Mouse (Mus musculus): ENCODE measurements around the gene Gm4881. TPM values are rescaled to one million over a fixed set of nuclear protein-coding genes. Genes with fewer than 3 reads are reported as not detected.
A peak's percentile ranks its signal among the peaks of the same experiment; 100 is the strongest.

The Gm4881 gene
- not detected for polyA plus RNA-seq (2012; fragmentation: generic; extraction: Trizol)
- long read RNA-seq, experiment 1 = 0 reads
- long read RNA-seq, experiment 2 = 0 reads

- Histone ChIP-seq H3K79me3 (ENCODE audit: low read depth) (no peaks in the 10 kb centered on the region), H3K4me3 (ENCODE audit: insufficient read depth, poor library complexity, severe bottlenecking) (no peak within 1 kb of the TSS), H3K27me3 (ENCODE audit: control insufficient read depth, insufficient read depth, insufficient read length) (peaks cover 97% of the 10 kb centered on the region), H3ac (ENCODE audit: control insufficient read depth, insufficient read length, low read depth) (no peak within 1 kb of the TSS), H3K36me3 (ENCODE audit: control insufficient read depth, insufficient read depth) (no peaks in the 10 kb centered on the region), H3K79me2 (ENCODE audit: control insufficient read depth, insufficient read depth) (no peaks in the 10 kb centered on the region)
- TF ChIP-seq MYOD1 (IDR thresholded peaks at IDR 0.05; ENCODE audit: control insufficient read depth, insufficient read length, low read depth) = no peak
- TF ChIP-seq USF1 (IDR thresholded peaks at IDR 0.05; ENCODE audit: low read depth) = no peak
- TF ChIP-seq CEBPB (IDR thresholded peaks at IDR 0.05; ENCODE audit: low read depth) = no peak
- TF ChIP-seq MYOG (IDR thresholded peaks at IDR 0.05; ENCODE audit: control insufficient read depth, extremely low read depth, insufficient read length) = no peak
- no peak for TF ChIP-seq MAX (IDR thresholded peaks at IDR 0.05)
Observed at GRCm38 (mm10) chr7:24944257-24944950, at the start of gene Gm4881. Gm4881 (minus strand) TSS chr7:24944494.

GRCm38 (mm10) chr7:24993081-24993480 lies 48.8 kb upstream of the Gm4881 start:
- Histone ChIP-seq H3ac (ENCODE audit: control insufficient read depth, insufficient read length, low read depth) (no peak overlapping the region), H3K79me2 (ENCODE audit: control insufficient read depth, insufficient read depth) (no peaks in the 10 kb centered on the region), H3K36me3 (ENCODE audit: control insufficient read depth, insufficient read depth) (no peaks in the 10 kb centered on the region), H3K4me3 (ENCODE audit: insufficient read depth, poor library complexity, severe bottlenecking) (no peak overlapping the region), H3K27me3 (ENCODE audit: control insufficient read depth, insufficient read depth, insufficient read length) (no peaks in the 10 kb centered on the region), H3K79me3 (ENCODE audit: low read depth) (no peaks in the 10 kb centered on the region)
- TF ChIP-seq MYOD1 (IDR thresholded peaks at IDR 0.05; ENCODE audit: control insufficient read depth, insufficient read length, low read depth) (peak; percentile 93), MAX (IDR thresholded peaks at IDR 0.05) (no peak), FOSL1 (IDR thresholded peaks at IDR 0.05; ENCODE audit: insufficient read depth, low read length, poor library complexity, severe bottlenecking) (peak; percentile 62), CTCF (IDR thresholded peaks at IDR 0.05; ENCODE audit: control insufficient read depth, insufficient read depth, insufficient read length) (no peak), CEBPB (IDR thresholded peaks at IDR 0.05; ENCODE audit: low read depth) (no peak), MYOG (IDR thresholded peaks at IDR 0.05; ENCODE audit: control insufficient read depth, extremely low read depth, insufficient read length) (no peak), USF1 (IDR thresholded peaks at IDR 0.05; ENCODE audit: low read depth) (no peak)

GRCm38 (mm10) chr7:24990478-24990877 lies 46.2 kb upstream of the Gm4881 start:
- Histone ChIP-seq H3K36me3 (ENCODE audit: control insufficient read depth, insufficient read depth) (no peaks in the 10 kb centered on the region), H3K4me3 (ENCODE audit: insufficient read depth, poor library complexity, severe bottlenecking) (no peak overlapping the region), H3ac (ENCODE audit: control insufficient read depth, insufficient read length, low read depth) (no peak overlapping the region), H3K27me3 (ENCODE audit: control insufficient read depth, insufficient read depth, insufficient read length) (no peaks in the 10 kb centered on the region), H3K79me3 (ENCODE audit: low read depth) (no peaks in the 10 kb centered on the region), H3K79me2 (ENCODE audit: control insufficient read depth, insufficient read depth) (no peaks in the 10 kb centered on the region)
- no peak for TF ChIP-seq MAX (IDR thresholded peaks at IDR 0.05)
- TF ChIP-seq FOSL1 (IDR thresholded peaks at IDR 0.05; ENCODE audit: insufficient read depth, low read length, poor library complexity, severe bottlenecking) = no peak
- no peak for TF ChIP-seq MYOD1 (IDR thresholded peaks at IDR 0.05; ENCODE audit: control insufficient read depth, insufficient read length, low read depth)
- no peak for TF ChIP-seq MYOG (IDR thresholded peaks at IDR 0.05; ENCODE audit: control insufficient read depth, extremely low read depth, insufficient read length)
- TF ChIP-seq CTCF (IDR thresholded peaks at IDR 0.05; ENCODE audit: control insufficient read depth, insufficient read depth, insufficient read length) = no peak
- TF ChIP-seq CEBPB (IDR thresholded peaks at IDR 0.05; ENCODE audit: low read depth) = no peak
- no peak for TF ChIP-seq USF1 (IDR thresholded peaks at IDR 0.05; ENCODE audit: low read depth)

- TF ChIP-seq CTCF (IDR thresholded peaks at IDR 0.05; ENCODE audit: control insufficient read depth, insufficient read depth, insufficient read length) (no peak), MAX (IDR thresholded peaks at IDR 0.05) (no peak), FOSL1 (IDR thresholded peaks at IDR 0.05; ENCODE audit: insufficient read depth, low read length, poor library complexity, severe bottlenecking) (no peak), CEBPB (IDR thresholded peaks at IDR 0.05; ENCODE audit: low read depth) (no peak), MYOG (IDR thresholded peaks at IDR 0.05; ENCODE audit: control insufficient read depth, extremely low read depth, insufficient read length) (no peak)
- no peaks in the 10 kb centered on the region for H3K79me3 ChIP-seq (ENCODE audit: low read depth)
- H3K4me3 ChIP-seq (ENCODE audit: insufficient read depth, poor library complexity, severe bottlenecking) = no peak overlapping the region
- no peak overlapping the region for H3ac ChIP-seq (ENCODE audit: control insufficient read depth, insufficient read length, low read depth)
- H3K36me3 ChIP-seq (ENCODE audit: control insufficient read depth, insufficient read depth) = no peaks in the 10 kb centered on the region
- no peaks in the 10 kb centered on the region for H3K79me2 ChIP-seq (ENCODE audit: control insufficient read depth, insufficient read depth)
- H3K27me3 ChIP-seq (ENCODE audit: control insufficient read depth, insufficient read depth, insufficient read length) = no peaks in the 10 kb centered on the region
Observed at GRCm38 (mm10) chr7:24987941-24988340, 43.6 kb upstream of the Gm4881 start.

GRCm38 (mm10) chr7:24985799-24986198 lies 41.5 kb upstream of the Gm4881 start:
- Histone ChIP-seq H3K79me2 (ENCODE audit: control insufficient read depth, insufficient read depth) (no peaks in the 10 kb centered on the region), H3K36me3 (ENCODE audit: control insufficient read depth, insufficient read depth) (no peaks in the 10 kb centered on the region), H3ac (ENCODE audit: control insufficient read depth, insufficient read length, low read depth) (no peak overlapping the region), H3K4me3 (ENCODE audit: insufficient read depth, poor library complexity, severe bottlenecking) (no peak overlapping the region), H3K79me3 (ENCODE audit: low read depth) (no peaks in the 10 kb centered on the region), H3K27me3 (ENCODE audit: control insufficient read depth, insufficient read depth, insufficient read length) (peaks cover 6% of the 10 kb centered on the region)
- TF ChIP-seq MYOD1 (IDR thresholded peaks at IDR 0.05; ENCODE audit: control insufficient read depth, insufficient read length, low read depth) = no peak
- TF ChIP-seq MYOG (IDR thresholded peaks at IDR 0.05; ENCODE audit: control insufficient read depth, extremely low read depth, insufficient read length) = no peak
- no peak for TF ChIP-seq FOSL1 (IDR thresholded peaks at IDR 0.05; ENCODE audit: insufficient read depth, low read length, poor library complexity, severe bottlenecking)
- TF ChIP-seq CEBPB (IDR thresholded peaks at IDR 0.05; ENCODE audit: low read depth) = no peak
- TF ChIP-seq USF1 (IDR thresholded peaks at IDR 0.05; ENCODE audit: low read depth) = no peak
- TF ChIP-seq CTCF (IDR thresholded peaks at IDR 0.05; ENCODE audit: control insufficient read depth, insufficient read depth, insufficient read length) = no peak
- no peak for TF ChIP-seq MAX (IDR thresholded peaks at IDR 0.05)
